In the genomic region with DNA sequence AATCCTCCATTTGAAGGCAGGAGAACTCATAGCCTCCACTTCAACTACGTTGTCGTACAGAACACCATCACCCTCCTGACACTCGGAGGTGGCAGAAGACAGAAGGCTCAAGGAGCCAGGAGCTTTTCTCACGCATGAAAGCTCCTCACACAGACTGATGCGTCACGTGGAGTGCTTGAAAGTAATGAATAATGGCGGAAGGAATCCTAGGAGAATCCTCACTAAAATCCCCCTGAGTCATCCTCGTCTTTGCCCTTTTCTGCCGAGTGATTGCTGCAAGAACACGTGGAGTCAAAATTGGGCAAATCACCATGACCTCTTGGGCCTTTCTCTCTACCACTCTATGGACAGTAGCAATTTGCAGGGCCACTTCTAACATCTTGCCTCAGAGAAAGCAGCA, we compare ENCODE assay signal across 12 mouse cellular contexts.
"Had no signal": no experiment of that assay in that cellular context is flagged by ENCODE, and none has a peak within 500 bp of the region (broad histone marks: within the 10 kb centered on the region; RNA-seq: fewer than 3 reads in every experiment).

No protein-coding gene starts in this region.

- H3K4me3 ChIP-seq: limb, embryonic 13.5 days; midbrain, embryonic 12.5 days; myocyte; neural tube, embryonic 15.5 days had no signal

- H3K9ac ChIP-seq: limb, embryonic 13.5 days; liver, embryonic 14.5 days; midbrain, embryonic 12.5 days; neural tube, embryonic 15.5 days had no signal

- H3K4me2 ChIP-seq: limb, embryonic 13.5 days; midbrain, embryonic 12.5 days; neural tube, embryonic 15.5 days had no signal

- H3K4me1 ChIP-seq: limb, embryonic 13.5 days; midbrain, embryonic 12.5 days; neural tube, embryonic 15.5 days had no signal

- H3K27ac ChIP-seq: limb, embryonic 13.5 days; liver, embryonic 14.5 days; midbrain, embryonic 12.5 days; neural tube, embryonic 15.5 days had no signal

- H3K36me3 ChIP-seq: limb, embryonic 13.5 days; midbrain, embryonic 12.5 days; neural tube, embryonic 15.5 days had no signal

- H3K9me3 ChIP-seq: midbrain, embryonic 12.5 days had no signal

- DNase-seq: kidney, postnatal 10 days; left cerebral cortex, postnatal 4 days; lung, adult 18-20 months; right cerebral cortex, postnatal 4 days; spleen, adult 18-20 months; thymus, adult 18-20 months; thymus, postnatal 25 days had no signal

- H3K27me3 ChIP-seq: limb, embryonic 13.5 days; midbrain, embryonic 12.5 days; neural tube, embryonic 15.5 days had no signal
